Mouse (Mus musculus): Measurements from ENCODE around the gene Amigo2. TPM values are rescaled to one million over a fixed set of nuclear protein-coding genes. Genes with fewer than 3 reads are reported as not detected.

Gene Amigo2
- polyA plus RNA-seq, 1 experiment from 2014 or later: 1.7 TPM

DNA sequence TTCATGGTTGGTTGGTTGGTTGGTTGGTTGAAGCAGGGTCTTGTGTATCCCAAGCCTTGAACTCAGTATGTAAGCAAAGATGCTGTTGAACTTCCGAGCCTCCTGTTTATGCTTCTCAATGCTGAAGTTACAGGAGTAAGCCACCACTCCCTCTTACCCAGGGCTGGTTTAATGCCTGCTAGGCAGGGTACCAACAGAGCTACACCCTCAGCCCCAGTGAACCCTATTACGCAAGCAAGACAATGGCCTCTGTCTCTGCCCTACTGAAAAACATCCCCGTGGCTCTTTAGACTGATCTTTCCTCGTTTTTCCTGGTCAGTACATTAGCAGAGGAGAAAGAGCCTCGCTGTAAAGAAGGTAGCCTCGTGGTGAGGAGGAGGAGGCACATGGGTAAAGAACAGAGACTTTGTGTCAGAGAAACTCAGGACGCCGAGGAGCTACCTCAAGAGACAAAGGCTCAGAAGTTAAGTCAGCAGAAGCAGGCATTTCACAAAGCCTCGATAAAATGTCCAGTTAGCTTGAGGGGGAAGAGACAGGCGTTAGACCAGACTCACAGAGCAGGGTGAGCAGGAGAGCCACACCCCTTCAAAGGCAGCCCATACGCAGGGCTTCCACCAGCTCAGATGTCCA, 13.0 kb upstream of the Amigo2 start:
- no peak overlapping the region for H3K27ac ChIP-seq
- no peak overlapping the region for H3K4me2 ChIP-seq
- ATAC-seq: no peak
- H3K4me3 ChIP-seq: no peak overlapping the region
- H3K36me3 ChIP-seq: no peaks in the 10 kb centered on the region
- H3K9ac ChIP-seq: no peak overlapping the region
- H3K4me1 ChIP-seq: no peaks in the 10 kb centered on the region
- H3K9me3 ChIP-seq (replicated peaks): no peaks in the 10 kb centered on the region
- no peaks in the 10 kb centered on the region for H3K27me3 ChIP-seq (replicated peaks)
- WGBS (ENCODE audit: insufficient replicate concordance): 60% methylated on average over 11 of the region's 11 CpGs

- H3K27ac ChIP-seq: no peak overlapping the region
- H3K4me1 ChIP-seq: no peaks in the 10 kb centered on the region
- WGBS (ENCODE audit: insufficient replicate concordance): 79% methylated on average over 8 of the region's 8 CpGs
- no peak for ATAC-seq
- no peaks in the 10 kb centered on the region for H3K27me3 ChIP-seq (replicated peaks)
- no peak overlapping the region for H3K4me3 ChIP-seq
- no peaks in the 10 kb centered on the region for H3K9me3 ChIP-seq (replicated peaks)
- H3K9ac ChIP-seq: no peak overlapping the region
- no peak overlapping the region for H3K4me2 ChIP-seq
- no peaks in the 10 kb centered on the region for H3K36me3 ChIP-seq
Measured at GRCm38 (mm10) chr15:97259300-97259699, 12.2 kb upstream of the Amigo2 start.

DNA sequence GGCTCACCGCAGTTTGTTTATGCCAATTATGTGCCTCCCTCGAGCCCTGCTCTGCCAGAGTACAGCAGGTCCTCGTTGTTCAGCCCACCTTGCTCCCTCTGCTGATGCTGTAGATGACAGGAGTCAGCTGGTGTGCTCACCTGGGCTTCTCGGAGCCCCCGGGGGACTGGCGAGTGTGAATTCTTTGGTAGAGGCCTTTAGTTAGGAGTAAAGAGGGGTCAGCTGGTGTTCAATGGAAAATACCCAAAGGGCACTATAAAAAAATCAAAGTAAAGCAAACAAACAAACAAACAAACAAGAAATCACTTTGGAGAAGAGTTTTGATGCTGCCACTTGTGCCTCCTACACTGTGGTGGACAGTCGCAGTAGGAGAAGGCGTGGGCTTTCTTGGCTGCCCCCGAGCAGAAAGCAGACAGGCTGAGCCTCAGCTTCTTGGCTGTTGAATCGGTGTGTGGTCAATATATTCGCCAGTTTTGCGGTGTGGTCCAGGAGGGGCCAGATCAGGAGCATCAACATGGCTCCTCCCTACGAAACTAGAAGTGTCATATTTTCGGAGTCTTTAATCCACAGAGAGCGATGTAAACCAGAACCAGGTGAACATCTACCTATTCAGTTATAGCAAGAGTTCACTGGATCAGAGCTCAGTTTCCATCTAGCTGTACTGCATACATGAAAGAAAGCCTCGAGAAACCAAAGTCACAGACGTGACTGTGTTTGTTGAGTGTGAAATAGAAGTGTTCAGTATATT, 11.6 kb upstream of the Amigo2 start:
- Histone ChIP-seq H3K36me3 (no peaks in the 10 kb centered on the region), H3K9me3 (replicated peaks) (no peaks in the 10 kb centered on the region), H3K27ac (no peak overlapping the region), H3K4me2 (no peak overlapping the region), H3K27me3 (replicated peaks) (no peaks in the 10 kb centered on the region), H3K9ac (no peak overlapping the region), H3K4me3 (no peak overlapping the region), H3K4me1 (no peaks in the 10 kb centered on the region)
- 73% methylated on average over 17 of the region's 17 CpGs for WGBS (ENCODE audit: insufficient replicate concordance)
- no peak for ATAC-seq

GRCm38 (mm10) chr15:97257206-97257775, 10.2 kb upstream of the Amigo2 start:
- H3K4me1 ChIP-seq: no peaks in the 10 kb centered on the region
- H3K27ac ChIP-seq: no peak overlapping the region
- no peak overlapping the region for H3K4me2 ChIP-seq
- no peak overlapping the region for H3K9ac ChIP-seq
- H3K9me3 ChIP-seq (replicated peaks): no peaks in the 10 kb centered on the region
- ATAC-seq: no peak
- H3K27me3 ChIP-seq (replicated peaks): no peaks in the 10 kb centered on the region
- H3K4me3 ChIP-seq: no peak overlapping the region
- no peaks in the 10 kb centered on the region for H3K36me3 ChIP-seq
- 70% methylated on average over 8 of the region's 8 CpGs for WGBS (ENCODE audit: insufficient replicate concordance)

DNA sequence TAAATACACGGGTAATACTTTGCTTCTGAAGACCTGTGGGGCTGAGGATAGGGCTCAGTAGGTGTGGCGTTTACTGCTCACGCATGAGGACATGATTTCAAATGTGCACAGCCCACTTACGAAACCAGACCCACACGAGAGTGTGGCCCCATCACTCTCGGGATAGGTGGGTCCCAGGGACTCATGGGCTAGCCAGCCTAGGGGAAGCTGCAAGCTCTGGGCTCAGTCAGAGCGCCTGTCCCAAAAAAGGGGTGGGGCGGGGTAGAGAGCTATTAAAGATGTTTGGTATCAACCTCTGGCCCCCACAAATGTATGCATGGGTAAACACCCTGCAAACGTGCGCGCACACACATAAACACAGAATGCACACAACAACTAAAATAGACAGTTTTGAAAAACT, 9.3 kb upstream of the Amigo2 start:
- Histone ChIP-seq H3K4me3 (no peak overlapping the region), H3K9ac (no peak overlapping the region), H3K9me3 (replicated peaks) (no peaks in the 10 kb centered on the region), H3K36me3 (no peaks in the 10 kb centered on the region), H3K4me1 (no peaks in the 10 kb centered on the region), H3K4me2 (no peak overlapping the region), H3K27me3 (replicated peaks) (no peaks in the 10 kb centered on the region), H3K27ac (no peak overlapping the region)
- WGBS (ENCODE audit: insufficient replicate concordance): 74% methylated on average over 11 of the region's 11 CpGs
- ATAC-seq: no peak

- 76% methylated on average over 3 of the region's 3 CpGs for WGBS (ENCODE audit: insufficient replicate concordance)
- Histone ChIP-seq H3K4me2 (no peak overlapping the region), H3K27me3 (replicated peaks) (no peaks in the 10 kb centered on the region), H3K9ac (no peak overlapping the region), H3K36me3 (no peaks in the 10 kb centered on the region), H3K9me3 (replicated peaks) (no peaks in the 10 kb centered on the region), H3K4me1 (no peaks in the 10 kb centered on the region), H3K4me3 (no peak overlapping the region), H3K27ac (no peak overlapping the region)
- no peak for ATAC-seq
Measured at GRCm38 (mm10) chr15:97255800-97256199, 8.7 kb upstream of the Amigo2 start.

DNA sequence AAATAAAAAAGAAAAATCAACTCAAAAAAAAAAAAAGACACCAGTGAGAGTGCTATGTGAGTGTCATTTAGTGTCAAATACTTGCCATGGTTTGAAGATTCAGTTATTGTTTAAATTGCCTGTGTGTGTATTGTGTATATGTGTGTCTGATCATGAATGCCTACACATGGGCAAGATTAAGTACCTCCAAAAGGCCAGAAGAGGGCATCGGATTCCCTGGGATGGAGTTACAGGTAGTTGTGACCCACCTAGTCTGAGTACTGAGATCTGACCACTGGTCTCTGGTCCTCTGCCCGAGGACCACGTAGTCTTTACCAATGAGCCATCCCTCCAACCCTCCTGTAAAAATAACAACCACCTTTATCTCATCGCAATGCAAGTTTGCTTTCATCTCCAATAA, 7.3 kb upstream of the Amigo2 start:
- no peak overlapping the region for H3K27ac ChIP-seq
- peaks cover 13% of the 10 kb centered on the region for H3K27me3 ChIP-seq (replicated peaks)
- ATAC-seq: no peak
- H3K36me3 ChIP-seq: no peaks in the 10 kb centered on the region
- no peak overlapping the region for H3K9ac ChIP-seq
- H3K4me1 ChIP-seq: no peaks in the 10 kb centered on the region
- WGBS (ENCODE audit: insufficient replicate concordance): 80% methylated on average over 4 of the region's 4 CpGs
- H3K4me2 ChIP-seq: no peak overlapping the region
- H3K9me3 ChIP-seq (replicated peaks): no peaks in the 10 kb centered on the region
- no peak overlapping the region for H3K4me3 ChIP-seq

GRCm38 (mm10) chr15:97252493-97253034, 5.5 kb upstream of the Amigo2 start:
- Histone ChIP-seq H3K4me1 (no peaks in the 10 kb centered on the region; the same call in 1 of the 2 replicates), H3K36me3 (no peaks in the 10 kb centered on the region), H3K27ac (no peak overlapping the region), H3K27me3 (replicated peaks) (peaks cover 31% of the 10 kb centered on the region), H3K4me2 (no peak overlapping the region), H3K4me3 (no peak overlapping the region), H3K9me3 (replicated peaks) (no peaks in the 10 kb centered on the region), H3K9ac (no peak overlapping the region)
- ATAC-seq: no peak
- WGBS (ENCODE audit: insufficient replicate concordance): 62% methylated on average over 8 of the region's 8 CpGs

- 76% methylated on average over 10 of the region's 10 CpGs for WGBS (ENCODE audit: insufficient replicate concordance)
- Histone ChIP-seq H3K4me3 (no peak overlapping the region), H3K27me3 (replicated peaks) (peaks cover 62% of the 10 kb centered on the region), H3K27ac (no peak overlapping the region), H3K4me2 (no peak overlapping the region), H3K9me3 (replicated peaks) (no peaks in the 10 kb centered on the region), H3K4me1 (peaks cover 17% of the 10 kb centered on the region; the same call in 1 of the 2 replicates), H3K9ac (no peak overlapping the region), H3K36me3 (no peaks in the 10 kb centered on the region)
- no peak for ATAC-seq
Measured at GRCm38 (mm10) chr15:97249322-97249721, 2.2 kb upstream of the Amigo2 start.

- Histone ChIP-seq H3K4me2 (peak overlapping the region; percentile 94), H3K4me3 (peak overlapping the region; percentile 69), H3K27ac (no peak overlapping the region), H3K4me1 (peaks cover 17% of the 10 kb centered on the region; the same call in 1 of the 2 replicates), H3K9me3 (replicated peaks) (no peaks in the 10 kb centered on the region), H3K9ac (peak overlapping the region; percentile 71; the same call in 1 of the 2 replicates), H3K36me3 (no peaks in the 10 kb centered on the region), H3K27me3 (replicated peaks) (peaks cover 72% of the 10 kb centered on the region)
- WGBS (ENCODE audit: insufficient replicate concordance): 15% methylated on average over 8 of the region's 8 CpGs
- ATAC-seq: no peak
Measured at GRCm38 (mm10) chr15:97248296-97248695, 1.2 kb upstream of the Amigo2 start.

GRCm38 (mm10) chr15:97247791-97248161, 689 bp upstream of the Amigo2 start:
- Histone ChIP-seq H3K9me3 (replicated peaks) (no peaks in the 10 kb centered on the region), H3K36me3 (no peaks in the 10 kb centered on the region), H3K4me3 (peak overlapping the region; percentile 69), H3K27me3 (replicated peaks) (peaks cover 77% of the 10 kb centered on the region), H3K4me2 (peak overlapping the region; percentile 94), H3K27ac (peak overlapping the region; percentile 64), H3K4me1 (peaks cover 17% of the 10 kb centered on the region; the same call in 1 of the 2 replicates), H3K9ac (peak overlapping the region; percentile 71)
- ATAC-seq: 0 out of 2 replicates have a peak, but pooled peaks have one; percentile 22
- 2% methylated on average over 14 of the region's 14 CpGs for WGBS (ENCODE audit: insufficient replicate concordance)

- no peak overlapping the region for H3K9ac ChIP-seq
- WGBS (ENCODE audit: insufficient replicate concordance): 25% methylated on average over 14 of the region's 14 CpGs
- peaks cover 17% of the 10 kb centered on the region; the same call in 1 of the 2 replicates for H3K4me1 ChIP-seq
- peaks cover 80% of the 10 kb centered on the region for H3K27me3 ChIP-seq (replicated peaks)
- no peak for ATAC-seq
- H3K4me3 ChIP-seq: peak overlapping the region; percentile 69; the same call in 1 of the 2 replicates
- H3K4me2 ChIP-seq: peak overlapping the region; percentile 94; the same call in 1 of the 2 replicates
- H3K36me3 ChIP-seq: no peaks in the 10 kb centered on the region
- H3K27ac ChIP-seq: no peak overlapping the region
- H3K9me3 ChIP-seq (replicated peaks): no peaks in the 10 kb centered on the region
Measured at GRCm38 (mm10) chr15:97246256-97246655, 831 bp downstream of the Amigo2 start.

Data from liver, embryonic 12.5 days (tissue).